Mouse (Mus musculus) heart, embryonic 11.5 days (tissue): Measurements from ENCODE around the gene Adam19. TPM values are rescaled to one million over a fixed set of nuclear protein-coding genes. Genes with fewer than 3 reads are reported as not detected.

Source experiments
- ATAC-seq: fragments of 200-750 bp; cut with Nextera tagmentation; replicated peaks from 2 replicates; pipeline ENCODE4 v1.8.0; 2017; ENCODE audit warnings: moderate library complexity; ENCODE audit not compliant: insufficient number of reproducible peaks, low FRiP score, low TSS enrichment
- H3K27ac ChIP-seq: fragments of 300-500 bp; sonication (generic); 2 replicates; pipeline ENCODE4 v1.5.1; 2014; ENCODE audit warnings: mild to moderate bottlenecking, low read depth, low read length
- H3K27me3 ChIP-seq: fragments of 300-500 bp; sonication (generic); 2 replicates; pipeline ENCODE4 v1.6.1; 2014; ENCODE audit warnings: mild to moderate bottlenecking, low read length, mixed read lengths; ENCODE audit not compliant: control insufficient read depth, insufficient read depth
- H3K36me3 ChIP-seq: fragments of 300-500 bp; sonication (generic); 2 replicates; pipeline ENCODE4 v1.6.1; 2014; ENCODE audit warnings: mild to moderate bottlenecking, low read length, moderate library complexity, mixed read lengths; ENCODE audit not compliant: control insufficient read depth, insufficient read depth
- H3K4me1 ChIP-seq: fragments of 300-500 bp; sonication (generic); 2 replicates; pipeline ENCODE4 v1.6.1; 2014; ENCODE audit warnings: low read length; ENCODE audit not compliant: control insufficient read depth, insufficient read depth
- H3K4me2 ChIP-seq: fragments of 300-500 bp; sonication (generic); 2 replicates; pipeline ENCODE4 v1.6.1; 2014; ENCODE audit warnings: mild to moderate bottlenecking, moderate library complexity
- H3K4me3 ChIP-seq: fragments of 300-500 bp; sonication (generic); 2 replicates; pipeline ENCODE4 v1.5.1; 2014; ENCODE audit warnings: low read depth, low read length
- H3K9ac ChIP-seq: fragments of 300-500 bp; sonication (generic); 2 replicates; pipeline ENCODE4 v1.6.1; 2014; ENCODE audit warnings: mild to moderate bottlenecking, low read depth, low read length, moderate library complexity
- H3K9me3 ChIP-seq: fragments of 300-500 bp; sonication (generic); replicated peaks from 2 replicates; pipeline ENCODE4 v1.6.1; 2016; ENCODE audit warnings: low read length; ENCODE audit not compliant: control insufficient read depth
- WGBS: fragments of 180-500 bp; shearing (Covaris S2); extraction: QIAGEN DNeasy Blood & Tissue Kit; methylation state at CpG from one replicate; pipeline ENCODE4 v1.1.7; 2014; ENCODE audit not compliant: insufficient replicate concordance; 5-methylcytosine and 5-hydroxymethylcytosine counted together
- polyA plus RNA-seq: library from polyadenylated mRNA; unstranded; fragments of >200 nt; fragmentation: Nextera tagmentation; extraction: Ambion mirVana; gene quantifications from 2 replicates; pipeline ENCODE4 v1.2.1, GENCODE M21; 2014

Gene Adam19
- polyA plus RNA-seq, 1 experiment from 2014 or later, result 24.4 TPM

GRCm38 (mm10) chr11:46113211-46113610 lies 57.4 kb downstream of the Adam19 start:
- 76% methylated on average over 3 of the region's 3 CpGs for WGBS
- Histone ChIP-seq H3K27ac (no peak overlapping the region), H3K36me3 (peaks cover 5% of the 10 kb centered on the region; the same call in 1 of the 2 replicates), H3K4me2 (no peak overlapping the region), H3K4me1 (peaks cover 6% of the 10 kb centered on the region; the same call in 1 of the 2 replicates), H3K9me3 (no peaks in the 10 kb centered on the region), H3K4me3 (no peak overlapping the region), H3K27me3 (no peaks in the 10 kb centered on the region), H3K9ac (no peak overlapping the region)
- no peak for ATAC-seq

GRCm38 (mm10) chr11:46114221-46114620 lies 58.4 kb downstream of the Adam19 start:
- no peak overlapping the region for H3K27ac ChIP-seq
- H3K4me3 ChIP-seq, result no peak overlapping the region
- H3K36me3 ChIP-seq, result peaks cover 5% of the 10 kb centered on the region; the same call in 1 of the 2 replicates
- 87% methylated on average over 7 of the region's 7 CpGs for WGBS
- H3K4me1 ChIP-seq, result peaks cover 6% of the 10 kb centered on the region; the same call in 1 of the 2 replicates
- no peak overlapping the region for H3K4me2 ChIP-seq
- H3K27me3 ChIP-seq, result no peaks in the 10 kb centered on the region
- no peak for ATAC-seq
- no peak overlapping the region for H3K9ac ChIP-seq
- no peaks in the 10 kb centered on the region for H3K9me3 ChIP-seq

GRCm38 (mm10) chr11:46115011-46115410 lies 59.2 kb downstream of the Adam19 start:
- no peaks in the 10 kb centered on the region for H3K9me3 ChIP-seq
- no peak for ATAC-seq
- WGBS, result 81% methylated on average over 4 of the region's 4 CpGs
- no peak overlapping the region for H3K4me3 ChIP-seq
- no peaks in the 10 kb centered on the region for H3K27me3 ChIP-seq
- no peak overlapping the region for H3K4me2 ChIP-seq
- H3K9ac ChIP-seq, result no peak overlapping the region
- H3K4me1 ChIP-seq, result peaks cover 6% of the 10 kb centered on the region; the same call in 1 of the 2 replicates
- H3K36me3 ChIP-seq, result peaks cover 10% of the 10 kb centered on the region
- H3K27ac ChIP-seq, result no peak overlapping the region

- peaks cover 3% of the 10 kb centered on the region; the same call in 1 of the 2 replicates for H3K4me1 ChIP-seq
- H3K27ac ChIP-seq, result no peak overlapping the region
- no peaks in the 10 kb centered on the region for H3K9me3 ChIP-seq
- H3K9ac ChIP-seq, result no peak overlapping the region
- WGBS, result 82% methylated on average over 9 of the region's 9 CpGs
- H3K36me3 ChIP-seq, result peaks cover 10% of the 10 kb centered on the region
- H3K4me2 ChIP-seq, result no peak overlapping the region
- H3K27me3 ChIP-seq, result no peaks in the 10 kb centered on the region
- no peak for ATAC-seq
- H3K4me3 ChIP-seq, result no peak overlapping the region
Observed at GRCm38 (mm10) chr11:46115411-46116173, 59.8 kb downstream of the Adam19 start.

- H3K27me3 ChIP-seq, result no peaks in the 10 kb centered on the region
- H3K4me3 ChIP-seq, result no peak overlapping the region
- H3K9ac ChIP-seq, result no peak overlapping the region
- H3K36me3 ChIP-seq, result peaks cover 15% of the 10 kb centered on the region
- ATAC-seq, result no peak
- H3K9me3 ChIP-seq, result no peaks in the 10 kb centered on the region
- whole genome bisulfite sequencing, result 86% methylated on average over 2 of the region's 2 CpGs
- no peak overlapping the region for H3K4me2 ChIP-seq
- H3K4me1 ChIP-seq, result no peaks in the 10 kb centered on the region
- no peak overlapping the region for H3K27ac ChIP-seq
Observed at GRCm38 (mm10) chr11:46116510-46116909, 60.7 kb downstream of the Adam19 start.

- no peaks in the 10 kb centered on the region for H3K27me3 ChIP-seq
- no peaks in the 10 kb centered on the region for H3K9me3 ChIP-seq
- no peak overlapping the region for H3K9ac ChIP-seq
- H3K4me2 ChIP-seq, result no peak overlapping the region
- no peaks in the 10 kb centered on the region for H3K4me1 ChIP-seq
- H3K4me3 ChIP-seq, result no peak overlapping the region
- ATAC-seq, result no peak
- 45% methylated on average over 4 of the region's 4 CpGs for WGBS
- peaks cover 28% of the 10 kb centered on the region for H3K36me3 ChIP-seq
- H3K27ac ChIP-seq, result no peak overlapping the region
Observed at GRCm38 (mm10) chr11:46119624-46120023, 63.8 kb downstream of the Adam19 start.

GRCm38 (mm10) chr11:46120084-46120483 lies 64.3 kb downstream of the Adam19 start:
- H3K4me3 ChIP-seq, result no peak overlapping the region
- peaks cover 31% of the 10 kb centered on the region for H3K36me3 ChIP-seq
- no peaks in the 10 kb centered on the region for H3K4me1 ChIP-seq
- no peak overlapping the region for H3K9ac ChIP-seq
- no peak overlapping the region for H3K4me2 ChIP-seq
- no peak for ATAC-seq
- 0 out of 2 replicates have a peak overlapping the region, but pooled peaks have one; percentile 10 for H3K27ac ChIP-seq
- no peaks in the 10 kb centered on the region for H3K9me3 ChIP-seq
- 86% methylated on average over 10 of the region's 10 CpGs for WGBS
- no peaks in the 10 kb centered on the region for H3K27me3 ChIP-seq

GRCm38 (mm10) chr11:46121666-46122065 lies 65.9 kb downstream of the Adam19 start:
- 54% methylated on average over 4 of the region's 4 CpGs for WGBS
- no peaks in the 10 kb centered on the region for H3K4me1 ChIP-seq
- no peak for ATAC-seq
- H3K9ac ChIP-seq, result no peak overlapping the region
- H3K4me3 ChIP-seq, result no peak overlapping the region
- H3K36me3 ChIP-seq, result peaks cover 26% of the 10 kb centered on the region
- no peaks in the 10 kb centered on the region for H3K27me3 ChIP-seq
- H3K9me3 ChIP-seq, result no peaks in the 10 kb centered on the region
- H3K27ac ChIP-seq, result no peak overlapping the region
- H3K4me2 ChIP-seq, result no peak overlapping the region

GRCm38 (mm10) chr11:46122875-46123274 lies 67.1 kb downstream of the Adam19 start:
- no peak overlapping the region for H3K4me3 ChIP-seq
- no peak for ATAC-seq
- H3K27me3 ChIP-seq, result no peaks in the 10 kb centered on the region
- no peak overlapping the region for H3K27ac ChIP-seq
- H3K4me1 ChIP-seq, result no peaks in the 10 kb centered on the region
- WGBS, result 88% methylated on average over 4 of the region's 4 CpGs
- no peaks in the 10 kb centered on the region for H3K9me3 ChIP-seq
- no peak overlapping the region for H3K4me2 ChIP-seq
- no peak overlapping the region for H3K9ac ChIP-seq
- H3K36me3 ChIP-seq, result peaks cover 33% of the 10 kb centered on the region
